Mouse (Mus musculus) gastrocnemius, adult 2 months (tissue): ENCODE data around the gene Wif1. TPM values are rescaled to one million over a fixed set of nuclear protein-coding genes. Genes with fewer than 3 reads are reported as not detected.

Experiments used
- DNase-seq: peaks from one replicate; pipeline ENCODE4 v3.0.0; 2022
- H3K27ac ChIP-seq: fragments of 200-600 bp; 2 replicates; pipeline ENCODE4 v1.8.1; 2022; ENCODE audit warnings: mild to moderate bottlenecking
- H3K4me3 ChIP-seq: fragments of 200-600 bp; 2 replicates; pipeline ENCODE4 v1.8.1; 2022; ENCODE audit warnings: mild to moderate bottlenecking, moderate library complexity
- CTCF ChIP-seq: fragments of 200-600 bp; IDR thresholded peaks from 2 replicates; pipeline ENCODE4 v1.8.1; 2022; ENCODE audit warnings: antibody characterized with exemption, mild to moderate bottlenecking, moderate library complexity
- intact Hi-C: fragments of 180-260 bp; cut with DNase I; formaldehyde crosslinking; loops from one replicate; pipeline ENCODE4 v1.15.1; 2025
- long read RNA-seq, 2 experiments: library from polyadenylated mRNA; stranded (forward); transcript quantifications; one replicate each; pipeline ENCODE4 v2.0.0; 2021
- total RNA-seq, 2 experiments: library from RNA; stranded (reverse); gene quantifications; 2 replicates each; pipeline ENCODE4 v1.2.3; 2021

Gene Wif1
- total RNA-seq = 1 to 10 TPM; 1.3 to 9.2 TPM
- long read RNA-seq, experiment 1, transcript Wif1-201 (10 exons, 2,294 nt) = major isoform, 8 of 11 reads
- long read RNA-seq, experiment 1, partial matches to known transcripts = 3 of 11 reads
- long read RNA-seq, experiment 1, other reads (novel, unspliced or antisense) = 0 of 11 reads
- long read RNA-seq, experiment 2, partial matches to known transcripts = 0 of 2 reads
- long read RNA-seq, experiment 2, other reads (novel, unspliced or antisense) = 0 of 2 reads

- peak; percentile 81 for DNase-seq
- intact Hi-C loops = loop anchor here (2.0 to 5.0 kb wide), 2 partner anchors 95 to 223 kb away; no protein-coding TSS in a partner anchor
- Histone ChIP-seq H3K4me3 (peak within 1 kb of the TSS; percentile 80), H3K27ac (no peak within 1 kb of the TSS)
- TF ChIP-seq CTCF = peak; percentile 92
These were observed at the start of gene Wif1 for GRCm38 (mm10) chr10:121033826-121034568. Gene Wif1, plus strand, starts transcription at chr10:121033960.

- no peak for DNase-seq
- no peak for TF ChIP-seq CTCF
- no peak overlapping the region for H3K27ac ChIP-seq
- no peak overlapping the region for H3K4me3 ChIP-seq
- intact Hi-C loops = no loop called here
These were observed 31.6 kb upstream of the Wif1 start for GRCm38 (mm10) chr10:121002135-121002534.

- no peak for DNase-seq
- H3K4me3 ChIP-seq = no peak overlapping the region
- TF ChIP-seq CTCF = no peak
- H3K27ac ChIP-seq = no peak overlapping the region
- intact Hi-C loops = no loop called here
These were observed 22.3 kb upstream of the Wif1 start for GRCm38 (mm10) chr10:121011496-121011895.

- Histone ChIP-seq H3K27ac (no peak overlapping the region), H3K4me3 (no peak overlapping the region)
- intact Hi-C loops = no loop called here
- no peak for DNase-seq
- no peak for TF ChIP-seq CTCF
These were observed 17.5 kb upstream of the Wif1 start for GRCm38 (mm10) chr10:121016291-121016690.

GRCm38 (mm10) chr10:121016711-121017503 lies 16.9 kb upstream of the Wif1 start:
- TF ChIP-seq CTCF = no peak
- H3K4me3 ChIP-seq = no peak overlapping the region
- no peak for DNase-seq
- H3K27ac ChIP-seq = no peak overlapping the region
- intact Hi-C loops = no loop called here

- no peak for TF ChIP-seq CTCF
- Histone ChIP-seq H3K4me3 (no peak overlapping the region), H3K27ac (no peak overlapping the region)
- intact Hi-C loops = no loop called here
- no peak for DNase-seq
These were observed 10.8 kb upstream of the Wif1 start for GRCm38 (mm10) chr10:121022951-121023350.

- intact Hi-C loops = loop anchor here (2.0 to 5.0 kb wide), 2 partner anchors 93 to 225 kb away; no protein-coding TSS in a partner anchor
- Histone ChIP-seq H3K4me3 (no peak overlapping the region), H3K27ac (no peak overlapping the region)
- DNase-seq = no peak
- TF ChIP-seq CTCF = peak; percentile 55
These were observed 2.0 kb upstream of the Wif1 start for GRCm38 (mm10) chr10:121031802-121032201.

GRCm38 (mm10) chr10:121033128-121033791 lies 500 bp upstream of the Wif1 start:
- Histone ChIP-seq H3K27ac (no peak overlapping the region), H3K4me3 (peak overlapping the region; percentile 80)
- DNase-seq = peak; percentile 77
- peak; percentile 51 for TF ChIP-seq CTCF
- intact Hi-C loops = loop anchor here (2.0 to 5.0 kb wide), 2 partner anchors 94 to 224 kb away; no protein-coding TSS in a partner anchor

GRCm38 (mm10) chr10:121034569-121034947 lies 798 bp downstream of the Wif1 start:
- no peak for DNase-seq
- intact Hi-C loops = loop anchor here (5.0 kb wide), 1 partner anchor 223 kb away; no protein-coding TSS in a partner anchor
- Histone ChIP-seq H3K4me3 (peak overlapping the region; percentile 80), H3K27ac (no peak overlapping the region)
- no peak for TF ChIP-seq CTCF

- Histone ChIP-seq H3K27ac (no peak overlapping the region), H3K4me3 (no peak overlapping the region)
- TF ChIP-seq CTCF = no peak
- DNase-seq = no peak
- intact Hi-C loops = loop anchor here (5.0 kb wide), 1 partner anchor 56 kb away; no protein-coding TSS in a partner anchor
These were observed 5.0 kb downstream of the Wif1 start for GRCm38 (mm10) chr10:121038556-121039284.

- DNase-seq = no peak
- TF ChIP-seq CTCF = no peak
- Histone ChIP-seq H3K27ac (no peak overlapping the region), H3K4me3 (no peak overlapping the region)
- intact Hi-C loops = no loop called here
These were observed 7.2 kb downstream of the Wif1 start for GRCm38 (mm10) chr10:121040911-121041310.
